Mouse (Mus musculus) skeletal muscle tissue, adult 2 months (tissue): ENCODE data around the gene Eif2ak1.
"Not testable (repeated sequence)": the region's sequence is repeated elsewhere in the genome, so short reads cannot be mapped to it uniquely, and the experiment has no call there.

Source experiments
- DNase-seq: peaks from one replicate; pipeline ENCODE4 v3.0.0-alpha.2; 2012; ENCODE audit warnings: low read depth, low spot score

Eif2ak1 gene

GRCm38 (mm10) chr5:143817116-143817930 is at the start of gene Eif2ak1:
Eif2ak1 (plus strand) TSS chr5:143817788.
- peak; percentile 94 for DNase-seq

- DNase-seq = no peak
Measured at GRCm38 (mm10) chr5:143781951-143782350, 35.6 kb upstream of the Eif2ak1 start.

- DNase-seq = no peak
Measured at GRCm38 (mm10) chr5:143785391-143785790, 32.2 kb upstream of the Eif2ak1 start.

- not testable (repeated sequence) for DNase-seq
Measured at GRCm38 (mm10) chr5:143801216-143801615, 16.4 kb upstream of the Eif2ak1 start.

DNA sequence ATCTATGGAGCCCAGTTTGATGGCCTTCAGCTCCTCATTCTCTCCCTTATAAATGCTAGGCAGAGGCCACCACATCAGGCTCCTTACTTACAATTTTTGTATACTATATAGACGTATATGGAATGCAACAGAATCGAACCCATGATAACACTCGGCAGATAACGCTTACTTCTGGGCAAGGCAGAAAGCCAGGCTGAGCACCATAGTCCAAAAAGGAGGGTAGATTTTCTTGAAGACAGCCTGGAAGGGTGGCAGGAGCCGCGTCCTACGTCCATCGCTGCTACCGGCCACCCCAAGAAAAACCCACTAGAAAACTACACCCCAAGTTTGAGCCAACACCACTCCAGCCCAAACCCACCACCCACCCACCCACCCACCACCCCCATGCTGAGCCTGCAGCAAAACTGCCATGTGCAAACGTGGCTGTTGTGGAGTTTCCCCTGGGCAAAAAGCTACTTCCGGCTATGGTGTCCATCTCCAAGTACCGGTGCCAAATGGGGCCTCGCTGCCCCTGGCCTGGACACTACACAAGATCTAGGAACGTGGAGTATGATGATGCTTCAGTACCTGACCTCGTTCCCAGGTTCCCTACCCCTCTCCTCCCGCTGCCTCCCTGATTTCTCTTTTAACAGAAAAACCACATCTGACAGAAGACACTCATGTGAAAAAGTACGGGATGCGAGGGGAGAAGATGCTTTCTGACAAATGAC is 13.4 kb upstream of the Eif2ak1 start:
- no peak for DNase-seq

GRCm38 (mm10) chr5:143807268-143807667 is 10.3 kb upstream of the Eif2ak1 start:
- DNase-seq = no peak

GRCm38 (mm10) chr5:143809421-143810090 is 8.0 kb upstream of the Eif2ak1 start:
- no peak for DNase-seq

- DNase-seq = no peak
Measured at GRCm38 (mm10) chr5:143811653-143812052, 5.9 kb upstream of the Eif2ak1 start.

- no peak for DNase-seq
Measured at GRCm38 (mm10) chr5:143814626-143815025, 3.0 kb upstream of the Eif2ak1 start.

GRCm38 (mm10) chr5:143817931-143818311 is 333 bp downstream of the Eif2ak1 start:
- no peak for DNase-seq

- DNase-seq = no peak
Measured at GRCm38 (mm10) chr5:143818461-143818860, 873 bp downstream of the Eif2ak1 start.

GRCm38 (mm10) chr5:143818949-143819348 is 1.4 kb downstream of the Eif2ak1 start:
- peak; percentile 19 for DNase-seq

- DNase-seq = no peak
Measured at GRCm38 (mm10) chr5:143819906-143820660, 2.5 kb downstream of the Eif2ak1 start.

- no peak for DNase-seq
Measured at GRCm38 (mm10) chr5:143820820-143821219, 3.2 kb downstream of the Eif2ak1 start.

- no peak for DNase-seq
Measured at GRCm38 (mm10) chr5:143871547-143872169, 54.1 kb downstream of the Eif2ak1 start.

DNA sequence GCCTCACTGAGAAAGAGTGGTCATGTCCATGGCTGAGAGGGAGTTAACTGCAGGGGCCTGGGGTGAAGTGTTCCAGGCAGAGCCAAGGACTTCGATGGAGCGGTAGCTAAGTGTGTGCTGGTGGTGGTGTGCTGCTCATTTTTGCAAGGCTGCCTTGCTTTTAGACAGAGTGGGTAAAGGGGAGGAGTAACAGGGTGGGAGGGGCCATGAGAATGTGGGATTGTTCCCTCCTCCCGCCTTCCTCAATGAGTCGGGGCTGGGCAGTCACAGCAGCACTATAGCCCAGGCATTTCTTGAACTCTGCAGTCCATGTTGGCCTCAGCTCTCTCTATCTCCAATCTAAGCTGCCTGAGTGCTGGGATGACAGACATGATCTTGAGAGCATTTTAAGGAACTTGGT is 57.0 kb downstream of the Eif2ak1 start:
- DNase-seq = no peak

DNA sequence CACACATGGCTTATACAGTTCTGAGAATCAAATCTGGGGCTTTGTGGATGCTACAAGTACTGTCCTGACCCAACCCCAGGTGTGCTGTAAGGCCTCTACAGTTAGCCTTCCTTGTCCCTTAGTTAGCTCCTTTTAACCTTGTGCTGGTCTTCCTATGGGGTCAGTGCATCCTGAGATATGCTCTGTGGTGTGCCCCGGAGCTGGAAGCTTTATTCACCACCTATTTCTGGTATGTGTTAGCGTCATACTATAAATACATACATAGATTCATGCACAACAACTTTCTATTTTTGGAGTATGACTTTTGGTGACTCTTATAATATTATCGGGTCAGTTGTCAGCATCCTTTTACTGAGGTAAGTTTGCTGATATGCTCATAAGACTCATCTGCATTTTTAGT is 67.7 kb downstream of the Eif2ak1 start:
- DNase-seq = no peak

DNA sequence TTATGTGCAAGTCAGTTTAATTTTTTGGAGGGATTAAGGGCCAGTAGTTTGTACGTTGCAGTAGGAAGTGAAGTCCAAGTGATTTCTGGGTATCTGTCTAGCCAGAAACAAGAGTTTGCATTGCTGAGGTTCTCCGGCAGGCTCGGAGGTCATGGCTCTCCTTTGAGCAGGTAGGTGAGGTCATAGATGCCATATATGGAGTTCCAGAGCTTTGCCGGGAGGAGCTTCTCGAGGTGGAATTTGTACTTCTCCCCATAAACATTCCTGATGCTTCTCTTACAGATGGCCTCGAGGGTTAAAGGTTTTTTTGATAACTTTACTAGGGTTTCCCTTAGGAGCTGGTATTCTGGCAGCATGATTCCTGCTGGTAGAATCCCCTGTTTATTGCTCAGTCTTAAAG is 73.2 kb downstream of the Eif2ak1 start:
- no peak for DNase-seq

GRCm38 (mm10) chr5:143892255-143892886 is 74.8 kb downstream of the Eif2ak1 start:
- DNase-seq = no peak

DNA sequence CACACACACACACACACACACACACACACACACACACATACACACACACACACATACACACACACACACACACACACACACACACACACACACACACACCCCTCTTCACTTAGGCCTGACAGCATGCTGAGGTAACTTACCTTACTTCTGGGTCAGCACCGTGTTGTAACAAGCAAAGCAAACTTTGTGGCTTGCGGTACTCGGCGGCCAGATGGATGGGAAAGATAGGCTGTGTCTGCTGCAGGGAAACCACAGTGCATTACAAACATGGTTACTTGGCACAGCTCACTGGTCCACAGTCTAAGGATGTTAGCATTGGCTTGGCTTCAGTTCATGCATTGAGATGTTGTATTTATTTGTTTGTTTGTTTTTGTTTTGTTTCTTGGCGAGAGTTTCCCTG is 75.8 kb downstream of the Eif2ak1 start:
- no peak for DNase-seq
